1 mouse cellular context compared by ENCODE assay signal in genomic region chr8:105900941-105901616, GRCm38 (mm10).
TF ChIP-seq lines count a peak whose summit lies in the region.

No protein-coding gene starts in this region.

TF ChIP-seq in CH12.LX, 34 proteins besides CTCF, POLR2A, EP300 and RAD21 (continued from another document):
- TF ChIP-seq KAT2A (IDR thresholded peaks at IDR 0.05; ENCODE audit: insufficient replicate concordance, low read length) = no peak
- no peak for TF ChIP-seq JUND (conservative IDR thresholded peaks at IDR 0.05; ENCODE audit: low read depth, low read length)
- TF ChIP-seq GABPA (IDR thresholded peaks at IDR 0.05; ENCODE audit: insufficient replicate concordance, low read depth, low read length) = no peak
- no peak for TF ChIP-seq ZMIZ1 (IDR thresholded peaks at IDR 0.05; ENCODE audit: low read depth, low read length)
- no peak for TF ChIP-seq MYC (IDR thresholded peaks at IDR 0.05; ENCODE audit: low read depth, low read length)
- TF ChIP-seq ELF1 (IDR thresholded peaks at IDR 0.05; ENCODE audit: low read depth, low read length) = no peak
- TF ChIP-seq ZKSCAN1 (IDR thresholded peaks at IDR 0.05; ENCODE audit: borderline replicate concordance, low read depth, low read length) = no peak
- TF ChIP-seq CHD1 (IDR thresholded peaks at IDR 0.05; ENCODE audit: low read depth, low read length) = no peak
- no peak for TF ChIP-seq SIN3A (IDR thresholded peaks at IDR 0.05; ENCODE audit: low read length)
- no peak for TF ChIP-seq ETS1 (conservative IDR thresholded peaks at IDR 0.05; ENCODE audit: low read depth, low read length)
- TF ChIP-seq ZNF384 (IDR thresholded peaks at IDR 0.05; ENCODE audit: low read depth, low read length) = no peak
- no peak for TF ChIP-seq TBP (conservative IDR thresholded peaks at IDR 0.05; ENCODE audit: low read depth, low read length)
- no peak for TF ChIP-seq USF1 (IDR thresholded peaks at IDR 0.05; ENCODE audit: low read depth, low read length)
